Comparison of ENCODE assay signal across 9 mouse cellular contexts in the genomic region with DNA sequence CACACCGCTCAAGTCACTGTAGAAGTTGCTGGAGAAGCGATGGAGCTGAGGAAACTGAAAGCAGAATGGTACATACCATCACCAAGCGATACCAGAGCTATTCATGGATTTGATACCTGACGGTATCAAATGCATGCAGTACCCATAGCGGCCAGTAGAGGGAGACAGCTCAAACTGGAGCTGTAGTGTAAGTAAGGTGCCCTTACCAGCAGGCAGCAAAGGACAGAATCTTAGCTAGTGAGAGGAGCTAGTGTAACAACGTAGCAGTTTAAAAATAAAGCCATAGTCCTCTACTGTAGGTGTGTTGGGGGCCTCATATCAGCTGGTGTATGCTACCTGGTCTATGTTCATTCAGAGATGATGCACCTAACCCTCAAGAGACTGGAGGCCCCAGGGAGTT. TPM values are rescaled to one million over a fixed set of nuclear protein-coding genes. Genes with fewer than 3 reads are reported as not detected.
DNase-seq lines count a peak whose midpoint lies in the region; ATAC-seq lines count a peak whose summit lies in the region.
"Had no signal": no experiment of that assay in that cellular context is flagged by ENCODE, and none has a peak within 500 bp of the region (broad histone marks: within the 10 kb centered on the region; RNA-seq: fewer than 3 reads in every experiment).

No protein-coding gene starts in this region.

- no peak for ATAC-seq in liver, embryonic 12.5 days
- peak; percentile 53; the same call in 1 of the 2 replicates for ATAC-seq in intestine, embryonic 14.5 days (replicated peaks; ENCODE audit: low FRiP score, low TSS enrichment, low read depth)
- peak; percentile 34; the same call in 1 of the 2 replicates for ATAC-seq in midbrain, embryonic 12.5 days (ENCODE audit: low FRiP score, low read depth)

- no peaks in the 10 kb centered on the region for H3K9me3 ChIP-seq in liver, embryonic 12.5 days (replicated peaks)
- no peaks in the 10 kb centered on the region for H3K9me3 ChIP-seq in intestine, embryonic 14.5 days (ENCODE audit: control insufficient read depth, low read length)
- no peaks in the 10 kb centered on the region for H3K9me3 ChIP-seq in midbrain, embryonic 12.5 days

- no peaks in the 10 kb centered on the region for H3K4me1 ChIP-seq in liver, embryonic 12.5 days
- no peaks in the 10 kb centered on the region for H3K4me1 ChIP-seq in intestine, embryonic 14.5 days (replicated peaks; ENCODE audit: control insufficient read depth, insufficient read depth, low read length)
- no peaks in the 10 kb centered on the region for H3K4me1 ChIP-seq in midbrain, embryonic 12.5 days

- WGBS in liver, embryonic 12.5 days (ENCODE audit: insufficient replicate concordance): 17% methylated on average over 6 of the region's 6 CpGs
- WGBS in intestine, embryonic 14.5 days: 19% methylated on average over 6 of the region's 6 CpGs
- 20% methylated on average over 6 of the region's 6 CpGs for WGBS in midbrain, embryonic 12.5 days

- H3K9ac ChIP-seq in liver, embryonic 12.5 days: no peak overlapping the region
- H3K9ac ChIP-seq in intestine, embryonic 14.5 days (ENCODE audit: low read length): no peak overlapping the region
- no peak overlapping the region for H3K9ac ChIP-seq in midbrain, embryonic 12.5 days (replicated peaks)

- no peak overlapping the region for H3K27ac ChIP-seq in liver, embryonic 12.5 days
- no peak overlapping the region for H3K27ac ChIP-seq in intestine, embryonic 14.5 days (ENCODE audit: low read depth)
- H3K27ac ChIP-seq in midbrain, embryonic 12.5 days (replicated peaks): no peak overlapping the region

- H3K36me3 ChIP-seq in liver, embryonic 12.5 days: peaks cover 4% of the 10 kb centered on the region; the same call in 1 of the 2 replicates
- H3K36me3 ChIP-seq in intestine, embryonic 14.5 days (ENCODE audit: control insufficient read depth, insufficient read depth, low read length): peaks cover 31% of the 10 kb centered on the region
- no peaks in the 10 kb centered on the region for H3K36me3 ChIP-seq in midbrain, embryonic 12.5 days

- no peak overlapping the region for H3K4me2 ChIP-seq in liver, embryonic 12.5 days
- H3K4me2 ChIP-seq in intestine, embryonic 14.5 days (ENCODE audit: low read length): no peak overlapping the region
- no peak overlapping the region for H3K4me2 ChIP-seq in midbrain, embryonic 12.5 days (replicated peaks)

- H3K4me3 ChIP-seq in liver, embryonic 12.5 days: no peak overlapping the region
- no peak overlapping the region for H3K4me3 ChIP-seq in intestine, embryonic 14.5 days (ENCODE audit: low read depth, low read length)
- H3K4me3 ChIP-seq in midbrain, embryonic 12.5 days: no peak overlapping the region
- H3K4me3 ChIP-seq: myocyte had no signal

- no peaks in the 10 kb centered on the region for H3K27me3 ChIP-seq in liver, embryonic 12.5 days (replicated peaks)
- H3K27me3 ChIP-seq in intestine, embryonic 14.5 days (replicated peaks; ENCODE audit: control insufficient read depth, insufficient read depth, low read length): no peaks in the 10 kb centered on the region
- no peaks in the 10 kb centered on the region for H3K27me3 ChIP-seq in midbrain, embryonic 12.5 days

- DNase-seq in liver: peak; percentile 71
- peak; percentile 68 to 72 for DNase-seq in cerebellum, adult 18-20 months
- DNase-seq in frontal cortex, postnatal 36 days (ENCODE audit: low spot score in 2 of 2): peak; percentile 51 to 68
- DNase-seq in intestine, embryonic 14.5 days (ENCODE audit: low spot score): peak; percentile 92
- DNase-seq in left cerebral cortex, postnatal 10 days (ENCODE audit: extremely low spot score in 1 of 2, low spot score in 2 of 2): peak; percentile 11 to 38
- peak; percentile 20 to 68 for DNase-seq in spleen, postnatal 10 days (ENCODE audit: low spot score in 2 of 2)

- intact Hi-C loops in left cerebral cortex, postnatal 10 days (cut with DNase I): no loop called here

RNA-seq across cellular contexts. Expression of a gene that starts 12.0 kb away (rescaled TPM):
- 1.7 and 1.8 TPM in 2 replicates for polyA plus RNA-seq in liver, embryonic 12.5 days (2016; fragmentation: Nextera tagmentation; extraction: Ambion mirVana)
- polyA plus RNA-seq in intestine, embryonic 14.5 days (2014; fragmentation: Nextera tagmentation; extraction: Ambion mirVana): 1.4 and 1.6 TPM in 2 replicates
- 1 to 10 TPM; 3.5 to 3.8 TPM for total RNA-seq in left cerebral cortex, postnatal 10 days (2021)
- 1.8 and 2.0 TPM in 2 replicates for polyA plus RNA-seq in midbrain, embryonic 12.5 days (2016; fragmentation: Nextera tagmentation; extraction: Ambion mirVana)

RNA-seq across cellular contexts. Expression of a gene that starts 36.8 kb away (rescaled TPM):
- polyA plus RNA-seq in liver, embryonic 12.5 days (2016; fragmentation: Nextera tagmentation; extraction: Ambion mirVana): 1.3 and 1.8 TPM in 2 replicates
- not detected in 2 replicates for polyA plus RNA-seq in intestine, embryonic 14.5 days (2014; fragmentation: Nextera tagmentation; extraction: Ambion mirVana)
- not detected for total RNA-seq in left cerebral cortex, postnatal 10 days (2021)
- not detected in 2 replicates for polyA plus RNA-seq in midbrain, embryonic 12.5 days (2016; fragmentation: Nextera tagmentation; extraction: Ambion mirVana)
- polyA plus RNA-seq: myocyte had no signal

RNA-seq across cellular contexts. Expression of a gene that starts 37.1 kb away (rescaled TPM):
- 3.0 and 3.2 TPM in 2 replicates for polyA plus RNA-seq in liver, embryonic 12.5 days (2016; fragmentation: Nextera tagmentation; extraction: Ambion mirVana)
- 12.5 and 15.8 TPM in 2 replicates for polyA plus RNA-seq in intestine, embryonic 14.5 days (2014; fragmentation: Nextera tagmentation; extraction: Ambion mirVana)
- 10 to 100 TPM; 27.7 to 32.0 TPM for total RNA-seq in left cerebral cortex, postnatal 10 days (2021)
- 7.3 and 8.9 TPM in 2 replicates for polyA plus RNA-seq in midbrain, embryonic 12.5 days (2016; fragmentation: Nextera tagmentation; extraction: Ambion mirVana)

RNA-seq across cellular contexts. Expression of a gene that starts 50.4 kb away (rescaled TPM):
- polyA plus RNA-seq in liver, embryonic 12.5 days (2016; fragmentation: Nextera tagmentation; extraction: Ambion mirVana): 0.81 and 0.91 TPM in 2 replicates
- not detected in 2 replicates for polyA plus RNA-seq in intestine, embryonic 14.5 days (2014; fragmentation: Nextera tagmentation; extraction: Ambion mirVana)
- under 1 TPM in 1 of 2 experiments, not detected in 1; 0.06 TPM for total RNA-seq in left cerebral cortex, postnatal 10 days (2021)
- polyA plus RNA-seq in midbrain, embryonic 12.5 days (2016; fragmentation: Nextera tagmentation; extraction: Ambion mirVana): not detected in 2 replicates
- polyA plus RNA-seq: myocyte had no signal

Comparison
In these comparisons a context has a peak if more than half of its experiments do, and no peak if none do; other contexts are left out.
1. DNase-seq: peak in every context shown above with its lines; median percentile 92 in intestine, embryonic 14.5 days; 71 in liver; 70 in cerebellum, adult 18-20 months; 60 in frontal cortex, postnatal 36 days; 44 in spleen, postnatal 10 days; 24 in left cerebral cortex, postnatal 10 days.